Mouse (Mus musculus): ENCODE data around the gene Tbc1d12.
A peak's percentile ranks its signal among the peaks of the same experiment; 100 is the strongest.

Tbc1d12 gene

GRCm38 (mm10) chr19:38914926-38915325 lies 78.5 kb downstream of the Tbc1d12 start:
- no peak for DNase-seq (ENCODE audit: low spot score)

GRCm38 (mm10) chr19:38915677-38916076 lies 79.3 kb downstream of the Tbc1d12 start:
- no peak for DNase-seq (ENCODE audit: low spot score)

- DNase-seq (ENCODE audit: low spot score) = no peak
Measured at GRCm38 (mm10) chr19:38928481-38929158, 92.2 kb downstream of the Tbc1d12 start.

- DNase-seq (ENCODE audit: low spot score) = no peak
Measured at GRCm38 (mm10) chr19:38929471-38930251, 93.3 kb downstream of the Tbc1d12 start.

DNA sequence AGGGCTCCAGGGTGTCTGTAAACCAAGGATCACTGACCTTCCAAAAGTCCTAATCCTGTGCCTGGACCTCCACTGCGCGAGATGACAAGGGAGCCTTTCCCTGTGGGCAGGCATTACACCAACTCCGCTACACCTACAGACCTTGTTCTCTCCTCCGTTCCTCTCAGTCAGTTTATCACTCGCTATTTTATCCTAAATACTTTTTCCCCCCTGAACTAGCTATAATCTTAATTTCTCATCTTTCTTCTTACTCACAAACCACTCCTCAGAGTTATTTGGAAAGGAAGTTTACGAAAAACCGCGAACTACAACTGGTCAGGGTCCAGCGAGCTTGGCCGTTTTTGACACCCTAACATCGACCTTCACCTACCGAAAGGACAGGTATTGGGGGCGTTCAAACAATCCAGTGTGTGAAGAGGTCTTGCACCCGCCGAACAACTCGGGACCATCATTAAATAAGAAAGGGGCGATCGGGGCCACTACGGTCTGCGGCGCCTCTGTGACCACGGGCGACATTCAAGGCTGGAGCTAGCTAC lies 93.9 kb downstream of the Tbc1d12 start:
- no peak for DNase-seq (ENCODE audit: low spot score)

- peak; percentile 92 for DNase-seq (ENCODE audit: low spot score)
Measured at GRCm38 (mm10) chr19:38930788-38931565, 94.6 kb downstream of the Tbc1d12 start, which contains the start of gene Hells. TSS of gene Hells (plus strand) at chr19:38930915.

DNA sequence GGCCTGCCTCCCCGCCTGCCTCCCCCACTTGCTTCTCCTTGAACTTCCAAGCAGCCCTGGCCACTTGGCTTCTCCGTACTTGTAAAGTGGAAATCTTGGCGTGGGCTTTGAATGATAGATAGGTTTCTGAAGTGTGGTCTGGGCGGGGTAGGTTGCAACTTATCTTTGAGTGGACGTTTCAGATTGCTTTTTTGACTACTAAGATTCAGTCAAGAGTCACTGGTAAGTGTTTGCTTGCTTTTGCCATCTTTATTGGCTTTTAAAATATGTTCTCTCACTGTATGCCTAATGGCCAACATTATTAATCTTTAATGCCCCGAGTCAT lies 95.1 kb downstream of the Tbc1d12 start:
- no peak for DNase-seq (ENCODE audit: low spot score)

GRCm38 (mm10) chr19:38944590-38945307 lies 108.4 kb downstream of the Tbc1d12 start:
- DNase-seq (ENCODE audit: low spot score) = no peak

Measured in MN1 (cell line).